Mouse (Mus musculus) stomach, embryonic 15.5 days (tissue): ENCODE data around the gene Sntg2. TPM values are rescaled to one million over a fixed set of nuclear protein-coding genes. Genes with fewer than 3 reads are reported as not detected.

Experiments
- ATAC-seq: fragments of 200-750 bp; cut with Nextera tagmentation; 2 replicates; pipeline ENCODE4 v1.8.0; 2017; ENCODE audit warnings: low read depth, moderate number of reproducible peaks, moderate TSS enrichment; ENCODE audit not compliant: insufficient read depth, low FRiP score
- H3K27ac ChIP-seq: fragments of 300-500 bp; sonication (generic); 2 replicates; pipeline ENCODE4 v1.5.1; 2015; ENCODE audit warnings: mild to moderate bottlenecking, inconsistent platforms
- H3K27me3 ChIP-seq: fragments of 300-500 bp; sonication (generic); replicated peaks from 2 replicates; pipeline ENCODE4 v1.6.1; 2015; ENCODE audit warnings: inconsistent platforms
- H3K36me3 ChIP-seq: fragments of 300-500 bp; sonication (generic); 2 replicates; pipeline ENCODE4 v1.6.1; 2015; ENCODE audit warnings: inconsistent platforms
- H3K4me1 ChIP-seq: fragments of 300-500 bp; sonication (generic); 2 replicates; pipeline ENCODE4 v1.6.1; 2015; ENCODE audit warnings: inconsistent platforms
- H3K4me2 ChIP-seq: fragments of 300-500 bp; sonication (generic); 2 replicates; pipeline ENCODE4 v1.6.1; 2015; ENCODE audit warnings: mild to moderate bottlenecking, inconsistent platforms
- H3K4me3 ChIP-seq: fragments of 300-500 bp; sonication (generic); replicated peaks from 2 replicates; pipeline ENCODE4 v1.5.1; 2015; ENCODE audit warnings: inconsistent platforms
- H3K9ac ChIP-seq: fragments of 300-500 bp; sonication (generic); 2 replicates; pipeline ENCODE4 v1.6.1; 2015; ENCODE audit warnings: inconsistent platforms
- H3K9me3 ChIP-seq: fragments of 300-500 bp; sonication (generic); 2 replicates; pipeline ENCODE4 v1.6.1; 2016; ENCODE audit warnings: inconsistent platforms
- WGBS: fragments of 180-500 bp; shearing (Covaris S2); methylation state at CpG from one replicate; pipeline ENCODE4 v1.1.7; 2015; 5-methylcytosine and 5-hydroxymethylcytosine counted together
- polyA plus RNA-seq: library from polyadenylated mRNA; unstranded; fragments of >200 nt; fragmentation: Nextera tagmentation; extraction: Ambion mirVana; gene quantifications from 2 replicates; pipeline ENCODE4 v1.2.1, GENCODE M21; 2015

Sntg2 gene
- polyA plus RNA-seq, 1 experiment from 2014 or later: 24.9 TPM

DNA sequence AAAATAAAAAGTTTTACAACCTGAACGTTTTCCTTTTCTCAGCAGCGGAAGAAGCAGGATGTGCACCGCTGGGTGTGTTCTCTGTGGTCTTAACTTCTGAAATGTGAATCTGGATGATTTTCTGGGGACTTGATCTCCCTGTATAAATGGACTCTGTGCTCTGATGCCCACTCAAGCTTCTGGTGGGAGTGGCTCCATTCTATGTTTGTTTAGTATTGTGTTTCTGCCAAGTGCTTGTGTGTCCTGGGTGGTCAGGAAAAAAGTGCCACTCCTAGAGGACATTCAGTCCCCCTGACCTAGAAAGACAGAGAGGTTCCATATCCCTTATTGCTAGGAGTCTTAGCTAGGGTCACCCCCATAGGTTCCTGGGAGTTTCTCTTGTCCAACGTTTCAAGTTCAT, 240.7 kb downstream of the Sntg2 start, which contains the start of gene Tpo:
Gene Tpo, minus strand, starts transcription at position 101 of the 400 bp plus-strand sequence.
- no peaks in the 10 kb centered on the region for H3K4me1 ChIP-seq
- no peak within 1 kb of the TSS for H3K9ac ChIP-seq
- no peak within 1 kb of the TSS for H3K4me2 ChIP-seq
- 83% methylated on average over 4 of the region's 4 CpGs for WGBS
- no peak within 1 kb of the TSS for H3K27ac ChIP-seq
- no peaks in the 10 kb centered on the region for H3K27me3 ChIP-seq
- no peak for ATAC-seq
- H3K9me3 ChIP-seq: no peaks in the 10 kb centered on the region
- no peaks in the 10 kb centered on the region for H3K36me3 ChIP-seq
- no peak within 1 kb of the TSS for H3K4me3 ChIP-seq

GRCm38 (mm10) chr12:30129411-30129716, 243.8 kb downstream of the Sntg2 start:
- Histone ChIP-seq H3K4me2 (no peak overlapping the region), H3K4me3 (no peak overlapping the region), H3K9ac (no peak overlapping the region), H3K4me1 (no peaks in the 10 kb centered on the region), H3K36me3 (no peaks in the 10 kb centered on the region), H3K9me3 (no peaks in the 10 kb centered on the region), H3K27ac (no peak overlapping the region), H3K27me3 (no peaks in the 10 kb centered on the region)
- WGBS: 74% methylated on average over 6 of the region's 6 CpGs
- no peak for ATAC-seq

DNA sequence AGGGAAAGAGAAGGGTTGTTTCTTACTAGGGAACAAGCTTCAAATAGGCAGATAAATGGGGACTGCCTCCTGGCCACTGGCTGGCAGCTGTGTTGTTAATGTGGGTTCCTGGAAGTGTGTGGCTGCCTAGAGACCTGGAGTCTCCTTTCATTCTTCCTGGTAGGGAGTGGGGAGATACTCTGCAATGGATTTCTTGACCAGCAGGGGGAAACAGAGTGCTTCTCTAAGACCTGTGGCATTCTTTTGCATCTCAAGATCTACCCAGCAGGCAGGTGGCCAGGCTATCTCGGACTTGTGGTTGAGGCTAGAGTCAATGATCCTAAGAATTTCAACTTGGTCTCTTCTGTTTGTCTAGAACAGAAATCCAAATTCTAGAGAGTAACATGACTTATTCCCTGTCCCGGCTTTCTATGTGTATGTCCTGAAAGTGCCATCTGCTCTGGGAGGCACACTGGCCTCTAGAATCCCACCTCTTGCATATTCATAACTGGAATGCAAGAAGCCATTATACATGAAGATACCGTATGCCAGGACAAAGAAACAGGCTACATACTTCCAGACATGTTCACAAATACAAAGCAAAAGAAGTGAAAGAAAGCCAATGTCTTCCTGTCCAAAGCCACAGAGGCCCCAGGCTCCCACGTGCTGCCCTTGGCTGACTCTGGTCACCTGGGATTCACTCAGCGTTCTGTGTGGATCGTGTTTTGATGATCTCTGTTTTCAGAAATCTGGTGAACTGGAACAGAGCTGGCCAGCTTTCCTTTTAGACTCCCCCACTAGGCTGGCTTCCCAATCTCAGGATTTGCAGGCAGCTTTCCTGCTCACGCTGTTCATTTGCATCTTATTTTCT, 244.4 kb downstream of the Sntg2 start:
- H3K4me2 ChIP-seq: no peak overlapping the region
- no peak overlapping the region for H3K27ac ChIP-seq
- H3K4me3 ChIP-seq: no peak overlapping the region
- H3K27me3 ChIP-seq: no peaks in the 10 kb centered on the region
- ATAC-seq: no peak
- no peak overlapping the region for H3K9ac ChIP-seq
- no peaks in the 10 kb centered on the region for H3K9me3 ChIP-seq
- 61% methylated on average over 7 of the region's 7 CpGs for WGBS
- no peaks in the 10 kb centered on the region for H3K36me3 ChIP-seq
- H3K4me1 ChIP-seq: no peaks in the 10 kb centered on the region

Other genes with a start within 250 kb of the Sntg2 start
- gene Tpo, start 240.8 kb downstream of the Sntg2 start, polyA plus RNA-seq: not detected in 2 replicates
- 23.8 and 25.8 TPM in 2 replicates for gene Tmem18, start 211.1 kb upstream of the Sntg2 start, polyA plus RNA-seq